Mouse (Mus musculus) adipocyte (in vitro differentiated cells): ENCODE data around the gene Wdfy1.

Experiments
- DNase-seq: peaks from one replicate; pipeline ENCODE4 v3.0.0-alpha.2; 2016; ENCODE audit warnings: low spot score

Wdfy1 gene

DNA sequence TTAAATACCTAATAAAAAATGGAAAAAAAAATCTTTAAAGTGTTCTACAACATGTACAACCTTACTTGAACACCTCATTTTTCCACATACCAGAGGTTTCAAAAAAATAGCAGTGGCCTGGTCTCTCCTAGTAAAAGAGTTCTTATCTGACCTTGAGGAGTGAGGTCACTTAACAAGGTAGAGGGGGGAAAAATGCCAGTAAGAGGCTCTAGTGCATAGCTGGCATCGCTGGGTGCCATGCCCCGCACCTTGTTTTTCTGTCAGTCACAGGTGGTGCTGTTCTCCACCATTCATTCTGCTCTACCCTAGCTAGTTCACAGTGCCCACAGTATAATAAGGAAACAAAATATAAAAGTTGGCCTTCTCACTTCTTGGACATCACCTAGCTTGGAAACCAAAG lies 121.0 kb downstream of the Wdfy1 start:
- no peak for DNase-seq
